Mouse (Mus musculus) kidney, postnatal 0 days (tissue): ENCODE measurements around the gene Krt84. TPM values are rescaled to one million over a fixed set of nuclear protein-coding genes. Genes with fewer than 3 reads are reported as not detected.

ENCODE experiments used
- ATAC-seq: fragments of 200-750 bp; cut with Nextera tagmentation; replicated peaks from 2 replicates; pipeline ENCODE4 v1.8.0; 2017; ENCODE audit warnings: low read depth, moderate number of reproducible peaks, moderate TSS enrichment, moderate library complexity; ENCODE audit not compliant: low FRiP score
- DNase-seq: peaks from one replicate; pipeline ENCODE4 v3.0.0-alpha.2; 2016; ENCODE audit warnings: low spot score
- H3K27ac ChIP-seq: fragments of 300-500 bp; sonication (generic); 2 replicates; pipeline ENCODE4 v1.5.1; 2014; ENCODE audit warnings: mild to moderate bottlenecking
- H3K27me3 ChIP-seq: fragments of 300-500 bp; sonication (generic); 2 replicates; pipeline ENCODE4 v1.6.1; 2014; ENCODE audit warnings: low read length, mixed read lengths; ENCODE audit not compliant: insufficient read depth
- H3K36me3 ChIP-seq: fragments of 300-500 bp; sonication (generic); 2 replicates; pipeline ENCODE4 v1.6.1; 2014; ENCODE audit warnings: low read length, mixed read lengths; ENCODE audit not compliant: insufficient read depth
- H3K4me1 ChIP-seq: fragments of 300-500 bp; sonication (generic); replicated peaks from 2 replicates; pipeline ENCODE4 v1.6.1; 2014; ENCODE audit warnings: antibody characterized with exemption, low read length, mixed read lengths; ENCODE audit not compliant: insufficient read depth
- H3K4me2 ChIP-seq: fragments of 300-500 bp; sonication (generic); 2 replicates; pipeline ENCODE4 v1.6.1; 2014; ENCODE audit warnings: mild to moderate bottlenecking, low read length, moderate library complexity, mixed read lengths
- H3K4me3 ChIP-seq: fragments of 300-500 bp; sonication (generic); replicated peaks from 2 replicates; pipeline ENCODE4 v1.5.1; 2014; ENCODE audit warnings: low read depth, low read length
- H3K9ac ChIP-seq: fragments of 300-500 bp; sonication (generic); 2 replicates; pipeline ENCODE4 v1.6.1; 2014; ENCODE audit warnings: low read depth, low read length
- H3K9me3 ChIP-seq: fragments of 300-500 bp; sonication (generic); replicated peaks from 2 replicates; pipeline ENCODE4 v1.6.1; 2016; ENCODE audit warnings: low read length, inconsistent platforms, mixed read lengths
- CTCF ChIP-seq: IDR thresholded peaks from 2 replicates; pipeline ENCODE4 v1.5.1; 2016; ENCODE audit warnings: antibody characterized with exemption, low read depth, mild to moderate bottlenecking, moderate library complexity
- WGBS: fragments of 180-500 bp; shearing (Covaris S2); extraction: QIAGEN DNeasy Blood & Tissue Kit; methylation state at CpG from one replicate; pipeline ENCODE4 v1.1.7; 2014; 5-methylcytosine and 5-hydroxymethylcytosine counted together
- polyA plus RNA-seq: library from polyadenylated mRNA; unstranded; fragments of >200 nt; fragmentation: Nextera tagmentation; extraction: Ambion mirVana; gene quantifications from 2 replicates; pipeline ENCODE4 v1.2.1, GENCODE M21; 2015

The Krt84 gene
- polyA plus RNA-seq = not detected in 2 replicates

DNA sequence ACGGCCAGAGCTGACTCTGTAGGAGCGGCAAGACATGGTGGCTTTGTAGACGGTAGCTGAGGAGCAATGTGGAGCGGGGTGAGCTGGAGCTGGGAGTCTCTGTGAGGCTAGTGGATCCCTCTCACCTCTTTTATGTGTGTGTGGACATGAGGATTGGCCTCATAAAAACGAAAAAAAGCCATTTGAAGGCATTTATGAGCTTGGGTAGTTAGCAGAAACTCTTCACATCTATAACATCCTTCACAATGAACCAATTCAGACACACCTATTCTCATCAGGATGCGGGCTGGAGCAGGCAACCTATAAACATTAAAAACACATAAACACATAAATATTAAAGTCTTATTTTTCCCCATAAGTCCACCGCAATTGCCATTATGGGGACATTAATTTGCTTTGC is at the start of gene Krt84:
Krt84 (minus strand) TSS at position 101 of the 400 bp plus-strand sequence.
- no peak for ATAC-seq
- 60% methylated on average over 7 of the region's 7 CpGs for WGBS
- no peak within 1 kb of the TSS for H3K4me2 ChIP-seq

GRCm38 (mm10) chr15:101581701-101582100 is 49.1 kb upstream of the Krt84 start:
- no peak for TF ChIP-seq CTCF
- no peaks in the 10 kb centered on the region for H3K27me3 ChIP-seq
- no peak overlapping the region for H3K27ac ChIP-seq
- no peak overlapping the region for H3K4me2 ChIP-seq
- 71% methylated on average over 3 of the region's 3 CpGs for WGBS
- H3K9ac ChIP-seq = no peak overlapping the region
- no peaks in the 10 kb centered on the region for H3K36me3 ChIP-seq
- DNase-seq (no peak), ATAC-seq (no peak)
- no peaks in the 10 kb centered on the region for H3K4me1 ChIP-seq
- H3K9me3 ChIP-seq = no peaks in the 10 kb centered on the region
- H3K4me3 ChIP-seq = no peak overlapping the region

More for the DNA sequence above, at the start of gene Krt84:
- DNase-seq = no peak
- Histone ChIP-seq H3K9ac (no peak within 1 kb of the TSS), H3K27me3 (no peaks in the 10 kb centered on the region), H3K4me3 (no peak within 1 kb of the TSS), H3K4me1 (no peaks in the 10 kb centered on the region; the same call in 1 of the 2 replicates), H3K9me3 (no peaks in the 10 kb centered on the region), H3K36me3 (no peaks in the 10 kb centered on the region), H3K27ac (no peak within 1 kb of the TSS)
- no peak for TF ChIP-seq CTCF

DNA sequence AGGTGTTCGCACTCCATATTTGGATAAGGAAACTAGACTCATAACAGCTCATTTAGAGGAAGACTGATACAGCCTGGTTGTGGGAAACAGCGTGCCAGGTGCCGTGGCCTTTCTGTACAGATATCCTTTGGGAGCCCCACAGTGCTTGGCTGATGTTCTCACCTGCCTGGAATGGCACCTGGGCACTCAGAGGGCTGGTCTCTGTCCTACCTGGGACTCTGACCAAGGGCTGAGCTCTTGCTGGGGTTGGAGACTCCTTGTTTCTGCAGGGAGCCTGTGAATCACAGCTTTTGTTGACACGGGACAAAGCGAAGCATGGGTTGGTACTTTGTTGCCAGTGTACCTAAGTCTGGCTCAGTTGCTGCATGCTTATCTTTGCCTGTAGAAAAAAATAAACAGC is 42.9 kb upstream of the Krt84 start:
- 81% methylated on average over 5 of the region's 5 CpGs for WGBS
- Histone ChIP-seq H3K9me3 (no peaks in the 10 kb centered on the region), H3K36me3 (no peaks in the 10 kb centered on the region), H3K27ac (no peak overlapping the region), H3K4me1 (no peaks in the 10 kb centered on the region), H3K27me3 (no peaks in the 10 kb centered on the region), H3K4me2 (no peak overlapping the region), H3K9ac (no peak overlapping the region), H3K4me3 (no peak overlapping the region)
- ATAC-seq (no peak), DNase-seq (no peak)
- TF ChIP-seq CTCF = no peak

GRCm38 (mm10) chr15:101573796-101574345 is 41.3 kb upstream of the Krt84 start, which contains the start of gene Krt75:
Krt75 (minus strand) TSS chr15:101573904.
- Histone ChIP-seq H3K4me1 (no peaks in the 10 kb centered on the region), H3K9me3 (no peaks in the 10 kb centered on the region), H3K27me3 (no peaks in the 10 kb centered on the region), H3K9ac (no peak within 1 kb of the TSS), H3K4me3 (no peak within 1 kb of the TSS), H3K27ac (no peak within 1 kb of the TSS), H3K4me2 (no peak within 1 kb of the TSS), H3K36me3 (no peaks in the 10 kb centered on the region)
- no peak for TF ChIP-seq CTCF
- 39% methylated on average over 15 of the region's 15 CpGs for WGBS
- ATAC-seq (no peak; the same call in 1 of the 2 replicates), DNase-seq (peak; percentile 64)

DNA sequence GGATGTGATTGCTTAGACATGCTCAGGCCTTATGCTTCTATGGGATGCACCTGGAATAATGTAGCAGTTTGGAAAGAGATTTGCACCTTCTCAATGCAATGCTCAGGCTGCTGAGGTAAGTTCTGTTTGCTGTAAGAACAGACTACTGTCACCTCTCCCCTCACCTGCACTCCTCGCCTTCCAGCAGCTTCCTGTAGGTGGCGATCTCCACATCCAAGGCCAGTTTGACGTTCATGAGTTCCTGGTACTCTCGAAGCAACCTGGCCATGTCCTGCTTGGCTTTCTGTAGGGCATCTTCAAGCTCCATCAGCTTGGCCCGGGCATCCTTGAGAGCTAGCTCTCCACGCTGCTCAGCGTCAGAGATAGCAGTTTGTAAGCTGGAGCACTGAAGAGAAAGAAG is 35.2 kb upstream of the Krt84 start:
- WGBS = 54% methylated on average over 7 of the region's 7 CpGs
- no peak for DNase-seq

DNA sequence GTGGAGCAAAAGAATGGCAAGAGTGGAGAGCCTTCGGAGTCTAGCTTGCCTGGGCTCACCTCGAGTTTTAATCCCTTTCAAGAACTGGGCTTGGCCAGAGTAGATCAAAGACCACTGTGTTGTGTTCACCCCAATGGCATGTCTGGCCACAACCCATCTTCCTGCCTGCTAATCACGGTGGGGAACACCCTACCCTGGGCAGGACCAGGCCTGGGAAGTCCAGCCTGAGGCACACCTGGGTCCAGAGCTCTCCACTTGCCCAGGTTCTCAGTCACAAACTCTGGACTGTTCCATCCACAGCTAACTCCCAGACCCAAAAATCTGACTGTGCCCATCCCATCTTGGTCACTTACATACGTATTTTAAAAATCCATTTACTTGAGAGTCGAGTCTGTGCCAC is 30.2 kb upstream of the Krt84 start, which contains the start of gene Krt90:
Krt90 (minus strand) TSS at position 101 of the 400 bp plus-strand sequence.
- WGBS = 69% methylated on average over 5 of the region's 5 CpGs
- H3K36me3 ChIP-seq = no peaks in the 10 kb centered on the region
- no peak for TF ChIP-seq CTCF
- H3K27me3 ChIP-seq = no peaks in the 10 kb centered on the region
- H3K27ac ChIP-seq = no peak within 1 kb of the TSS
- H3K9ac ChIP-seq = no peak within 1 kb of the TSS
- H3K4me1 ChIP-seq = peaks cover 6% of the 10 kb centered on the region; the same call in 1 of the 2 replicates
- ATAC-seq (no peak), DNase-seq (no peak)
- no peak within 1 kb of the TSS for H3K4me3 ChIP-seq
- H3K9me3 ChIP-seq = no peaks in the 10 kb centered on the region
- H3K4me2 ChIP-seq = no peak within 1 kb of the TSS

More for the DNA sequence above, 35.2 kb upstream of the Krt84 start:
- Histone ChIP-seq H3K4me3 (no peak overlapping the region), H3K4me1 (no peaks in the 10 kb centered on the region), H3K27me3 (no peaks in the 10 kb centered on the region), H3K36me3 (no peaks in the 10 kb centered on the region), H3K9ac (no peak overlapping the region), H3K4me2 (no peak overlapping the region), H3K9me3 (no peaks in the 10 kb centered on the region), H3K27ac (no peak overlapping the region)
- peak; percentile 65 for TF ChIP-seq CTCF
- no peak for ATAC-seq
